Mouse (Mus musculus) bone marrow macrophage, adult 2 months (primary cell): ENCODE measurements at regions not wholly inside any gene's neighbourhood (a gene's known extent, or its start where the extent isn't known, plus 50 kb on each side); places are given as distances from the start of the nearest gene placed in this dataset.

Experiments used
- CTCF ChIP-seq: IDR thresholded peaks from 2 replicates; pipeline ENCODE4 v1.5.1; 2012; ENCODE audit warnings: low read depth, mild to moderate bottlenecking, low read length, moderate library complexity
- POLR2A ChIP-seq: IDR thresholded peaks from 2 replicates; pipeline ENCODE4 v1.6.1; 2012; ENCODE audit warnings: mild to moderate bottlenecking, low read depth, low read length, borderline replicate concordance

GRCm38 (mm10) chr10:45860696-45861095, 283.1 kb downstream of the Hace1 start:
- no peak for TF ChIP-seq CTCF
- no peak for TF ChIP-seq POLR2A
